Mouse (Mus musculus): Measurements from ENCODE around the gene Zfp799. TPM values are rescaled to one million over a fixed set of nuclear protein-coding genes. Genes with fewer than 3 reads are reported as not detected.
A peak's percentile ranks its signal among the peaks of the same experiment; 100 is the strongest.

The Zfp799 gene
- total RNA-seq, 4 experiments from 2014 or later: 25.7 to 30.9 (median 28.5) TPM

- DNase-seq (ENCODE audit: low spot score in 2 of 2): peak in 1 of 2 experiments; percentile 24
Observed at GRCm38 (mm10) chr17:32787436-32788093, 42.5 kb downstream of the Zfp799 start.

DNA sequence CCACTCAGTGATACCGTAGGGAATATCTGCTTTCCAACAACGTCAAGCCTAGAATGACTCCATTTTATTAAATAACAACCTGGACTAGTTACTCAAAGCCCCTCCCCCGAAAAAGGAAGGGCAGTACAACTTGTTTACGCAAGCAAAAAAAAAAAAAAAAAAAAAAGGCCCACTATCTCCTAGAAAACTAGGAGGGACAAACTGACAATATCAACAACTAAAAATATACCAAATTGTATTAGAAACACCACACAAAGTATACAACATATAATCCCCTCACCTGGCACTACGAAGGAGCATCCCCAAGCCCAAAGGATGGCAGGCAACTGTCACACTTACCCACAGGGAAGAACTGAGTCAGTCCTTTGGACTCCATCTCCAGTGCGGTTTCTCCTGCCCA lies 43.1 kb downstream of the Zfp799 start:
- no peak for DNase-seq (ENCODE audit: low spot score in 2 of 2)

DNA sequence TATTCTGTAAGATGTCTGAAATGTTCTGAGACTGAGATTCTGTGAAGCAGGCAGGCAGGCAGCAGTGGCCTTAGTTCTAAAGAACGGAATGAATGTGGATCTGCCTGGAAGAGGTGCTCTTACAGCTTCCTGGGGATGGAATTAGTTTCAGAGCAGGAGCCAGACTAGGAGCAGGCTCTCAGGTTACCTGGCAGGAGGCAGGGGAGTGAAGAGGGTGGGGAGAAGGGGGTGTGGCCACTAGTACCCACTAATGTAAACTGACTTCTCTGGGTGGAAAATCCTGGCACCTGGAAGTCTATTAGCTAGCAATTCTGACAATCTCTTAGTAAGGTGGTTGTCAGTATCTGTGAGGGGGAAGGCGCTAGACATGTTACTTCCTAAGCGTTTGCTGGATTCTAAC lies 44.4 kb downstream of the Zfp799 start:
- DNase-seq (ENCODE audit: low spot score in 2 of 2): no peak

- no peak for DNase-seq (ENCODE audit: low spot score in 2 of 2)
Observed at GRCm38 (mm10) chr17:32777564-32777963, 52.5 kb downstream of the Zfp799 start.

DNA sequence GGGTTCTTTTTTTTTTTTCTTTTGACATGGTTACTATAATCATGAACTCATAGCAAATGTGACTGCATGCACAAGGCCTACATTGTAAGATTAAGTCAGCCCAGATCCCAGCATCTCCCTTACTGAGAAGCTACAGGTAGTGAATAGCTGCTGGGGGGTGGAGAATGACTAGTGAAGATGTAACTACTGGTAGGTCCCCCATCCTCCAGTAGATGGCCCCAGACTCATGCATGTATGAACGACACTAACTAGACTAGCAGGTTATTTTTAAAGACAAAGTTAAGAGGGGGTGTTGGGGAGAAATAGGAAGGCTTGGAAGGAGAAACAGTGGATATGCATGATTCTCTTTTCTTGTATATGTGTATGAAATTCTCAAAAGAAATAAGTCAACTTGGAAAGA lies 58.8 kb downstream of the Zfp799 start:
- no peak for DNase-seq (ENCODE audit: low spot score in 2 of 2)

- DNase-seq (ENCODE audit: low spot score in 2 of 2): peak in 1 of 2 experiments; percentile 22
Observed at GRCm38 (mm10) chr17:32766422-32766821, 63.6 kb downstream of the Zfp799 start.

Other genes with a start within 250 kb of the Zfp799 start
- gene Cyp4f37, start 209.0 kb downstream of the Zfp799 start, total RNA-seq (2022): not detected
- not detected for gene Cyp4f40, start 171.4 kb downstream of the Zfp799 start, total RNA-seq (2022)
- gene Cyp4f15, start 144.6 kb downstream of the Zfp799 start, total RNA-seq (2022): 10 to 100 TPM; 14.8 to 20.4 (median 18.0) TPM
- gene Zfp871, start 42.0 kb downstream of the Zfp799 start, total RNA-seq (2022): 10 to 100 TPM; 65.9 to 94.1 (median 79.6) TPM
- 1 to 10 TPM; 3.5 to 6.6 (median 5.3) TPM for gene Zfp811, start 20.3 kb downstream of the Zfp799 start, total RNA-seq (2022)
- 10 to 100 TPM; 10.1 to 13.6 (median 10.4) TPM for gene Zfp870, start 61.4 kb upstream of the Zfp799 start, total RNA-seq (2022)
- 1 to 10 TPM; 4.5 to 7.7 (median 6.4) TPM for gene Cyp4f14, start 87.1 kb upstream of the Zfp799 start, total RNA-seq (2022)
- gene Cyp4f13, start 117.1 kb upstream of the Zfp799 start, total RNA-seq (2022): 10 to 100 TPM; 20.5 to 22.6 (median 22.5) TPM
- gene Zfp472, start 135.6 kb upstream of the Zfp799 start, total RNA-seq (2022): 1 to 10 TPM; 4.8 to 7.0 (median 5.9) TPM
- gene Zfp952, start 162.9 kb upstream of the Zfp799 start, total RNA-seq (2022): 10 to 100 TPM; 15.0 to 16.7 (median 15.9) TPM
- gene Zfp763, start 203.1 kb upstream of the Zfp799 start, total RNA-seq (2022): 10 to 100 TPM; 18.8 to 22.3 (median 20.7) TPM
- gene 4921501E09Rik, start 237.8 kb upstream of the Zfp799 start, total RNA-seq (2022): under 1 TPM in 1 of 4 experiments, not detected in 3; 0.08 TPM